16 mouse cellular contexts compared by ENCODE assay signal in genomic region chr11:64972418-64972817, GRCm38 (mm10).
"Had no signal": no experiment of that assay in that cellular context is flagged by ENCODE, and none has a peak within 500 bp of the region (broad histone marks: within the 10 kb centered on the region; RNA-seq: fewer than 3 reads in every experiment).

No protein-coding gene starts in this region.

- H3K9me3 ChIP-seq: neural tube, embryonic 13.5 days; neural tube, embryonic 15.5 days; stomach, embryonic 15.5 days had no signal

- H3K27ac ChIP-seq: neural tube, embryonic 13.5 days; neural tube, embryonic 15.5 days; stomach, embryonic 15.5 days; stomach, postnatal 0 days had no signal

- H3K4me2 ChIP-seq: neural tube, embryonic 13.5 days; neural tube, embryonic 15.5 days; stomach, embryonic 15.5 days had no signal

- H3K4me3 ChIP-seq: neural tube, embryonic 13.5 days; neural tube, embryonic 15.5 days; stomach, embryonic 15.5 days had no signal

- H3K36me3 ChIP-seq: neural tube, embryonic 13.5 days; neural tube, embryonic 15.5 days; stomach, embryonic 15.5 days had no signal

- H3K4me1 ChIP-seq: stomach, embryonic 15.5 days had no signal

- DNase-seq: retina, postnatal 1 day; right cerebral cortex, adult 18-20 months; right cerebral cortex, postnatal 14 days; right cerebral cortex, postnatal 25 days; right cerebral cortex, postnatal 4 days; spleen, adult 18-20 months; thymus, adult 18-20 months; thymus, adult 2 months; thymus, postnatal 14 days; thymus, postnatal 25 days; thymus, postnatal 36 days; thymus, postnatal 4 days had no signal

- H3K9ac ChIP-seq: neural tube, embryonic 13.5 days; neural tube, embryonic 15.5 days; stomach, embryonic 15.5 days had no signal
